Comparison of ENCODE assay signal across 16 mouse cellular contexts in the genomic region with DNA sequence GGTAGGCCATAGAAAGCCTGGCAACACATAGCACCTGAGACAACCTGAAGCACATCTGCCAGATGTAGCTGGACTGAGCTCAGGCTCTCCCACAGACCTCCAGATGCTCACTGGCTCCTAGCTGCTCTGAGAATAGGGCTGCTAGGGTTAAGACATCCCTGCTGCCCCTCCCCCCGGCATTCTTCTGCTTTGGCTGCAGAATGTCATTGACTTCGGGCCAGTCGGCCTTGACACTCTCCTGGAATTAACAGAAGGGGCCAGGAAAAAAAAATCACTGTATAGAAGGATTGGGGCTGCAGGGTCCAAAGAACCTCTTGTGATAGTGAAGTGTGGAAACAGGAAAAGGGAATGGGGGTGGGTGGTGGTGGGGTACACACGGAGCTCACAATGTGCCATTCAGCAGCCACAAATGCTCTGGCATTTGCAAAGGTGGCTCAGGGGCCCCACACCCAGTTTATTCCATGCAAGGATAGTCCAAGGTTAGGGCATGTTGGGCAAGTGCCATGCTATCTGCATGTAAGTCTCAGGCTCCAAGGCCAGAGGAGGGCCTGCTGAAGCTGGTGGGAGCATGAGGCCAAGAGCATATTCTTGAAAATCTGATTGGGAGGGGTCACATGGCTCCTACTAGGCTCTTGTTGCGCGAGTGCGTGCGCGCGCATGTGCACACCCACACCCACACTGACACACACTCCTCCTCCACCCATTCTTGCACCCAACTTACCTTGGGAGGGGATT. TPM values are rescaled to one million over a fixed set of nuclear protein-coding genes. Genes with fewer than 3 reads are reported as not detected.
DNase-seq lines count a peak whose midpoint lies in the region; ATAC-seq and TF ChIP-seq lines count a peak whose summit lies in the region.
"Had no signal": no experiment of that assay in that cellular context is flagged by ENCODE, and none has a peak within 500 bp of the region (broad histone marks: within the 10 kb centered on the region; RNA-seq: fewer than 3 reads in every experiment).

No protein-coding gene starts in this region.

- H3K4me3 ChIP-seq in intestine, embryonic 14.5 days (ENCODE audit: low read depth, low read length), result no peak overlapping the region
- no peak overlapping the region for H3K4me3 ChIP-seq in intestine, postnatal 0 days (ENCODE audit: low read depth, low read length)
- H3K4me3 ChIP-seq: erythroblast, embryonic 14.5 days; hindbrain, embryonic 13.5 days; kidney, embryonic 15.5 days; myocyte had no signal

- peaks cover 23% of the 10 kb centered on the region for H3K36me3 ChIP-seq in intestine, embryonic 14.5 days (ENCODE audit: control insufficient read depth, insufficient read depth, low read length)
- peaks cover 10% of the 10 kb centered on the region; the same call in 1 of the 2 replicates for H3K36me3 ChIP-seq in intestine, postnatal 0 days (ENCODE audit: control insufficient read depth, insufficient read depth)

- no peaks in the 10 kb centered on the region for H3K9me3 ChIP-seq in intestine, embryonic 14.5 days (ENCODE audit: control insufficient read depth, low read length)
- H3K9me3 ChIP-seq in intestine, postnatal 0 days (ENCODE audit: control insufficient read depth), result no peaks in the 10 kb centered on the region
- H3K9me3 ChIP-seq: hindbrain, embryonic 13.5 days; kidney, embryonic 15.5 days had no signal

- H3K27ac ChIP-seq in intestine, embryonic 14.5 days (ENCODE audit: low read depth), result no peak overlapping the region
- no peak overlapping the region for H3K27ac ChIP-seq in intestine, postnatal 0 days (ENCODE audit: low read depth, low read length)
- H3K27ac ChIP-seq: hindbrain, embryonic 13.5 days; kidney, embryonic 15.5 days had no signal

- WGBS in intestine, embryonic 14.5 days, result 66% methylated on average over 10 of the region's 10 CpGs
- 68% methylated on average over 10 of the region's 10 CpGs for WGBS in intestine, postnatal 0 days

- H3K4me2 ChIP-seq in intestine, embryonic 14.5 days (ENCODE audit: low read length), result no peak overlapping the region
- no peak overlapping the region for H3K4me2 ChIP-seq in intestine, postnatal 0 days (replicated peaks; ENCODE audit: low read depth)
- H3K4me2 ChIP-seq: hindbrain, embryonic 13.5 days; kidney, embryonic 15.5 days had no signal

- no peak overlapping the region for H3K9ac ChIP-seq in intestine, embryonic 14.5 days (ENCODE audit: low read length)
- no peak overlapping the region for H3K9ac ChIP-seq in intestine, postnatal 0 days (ENCODE audit: low read depth, low read length)
- H3K9ac ChIP-seq: hindbrain, embryonic 13.5 days; kidney, embryonic 15.5 days had no signal

- H3K4me1 ChIP-seq in intestine, embryonic 14.5 days (replicated peaks; ENCODE audit: control insufficient read depth, insufficient read depth, low read length), result peaks cover 17% of the 10 kb centered on the region; the same call in 1 of the 2 replicates
- no peaks in the 10 kb centered on the region for H3K4me1 ChIP-seq in intestine, postnatal 0 days (replicated peaks; ENCODE audit: control insufficient read depth, insufficient read depth, low read length)

- no peak for ATAC-seq in intestine, embryonic 14.5 days (replicated peaks; ENCODE audit: low FRiP score, low TSS enrichment, low read depth)
- ATAC-seq in intestine, postnatal 0 days, result no peak
- ATAC-seq in monocyte, adult 5-6 weeks (replicated peaks; ENCODE audit: insufficient number of reproducible peaks, low FRiP score, low TSS enrichment, poor library complexity, severe bottlenecking), result no peak
- ATAC-seq: lung, postnatal 0 days had no signal

- TF ChIP-seq CTCF in intestine, postnatal 0 days (IDR thresholded peaks at IDR 0.05; ENCODE audit: low read depth), result no peak

- no peaks in the 10 kb centered on the region for H3K27me3 ChIP-seq in intestine, embryonic 14.5 days (replicated peaks; ENCODE audit: control insufficient read depth, insufficient read depth, low read length)
- H3K27me3 ChIP-seq in intestine, postnatal 0 days (replicated peaks; ENCODE audit: control insufficient read depth, insufficient read depth, low read length), result no peaks in the 10 kb centered on the region

- DNase-seq in embryo, embryonic 11 days, result peak; percentile 26
- DNase-seq in embryo, embryonic 10 days (ENCODE audit: low spot score), result no peak
- DNase-seq in intestine, embryonic 14.5 days (ENCODE audit: low spot score), result peak; percentile 46
- DNase-seq in ovary, postnatal 36 days (ENCODE audit: low spot score), result peak; percentile 52
- DNase-seq in ovary, postnatal 14 days (ENCODE audit: low spot score), result no peak
- DNase-seq in thymus, postnatal 0 days (ENCODE audit: low spot score), result no peak
- DNase-seq: cerebellum, adult 11-12 months; gastrocnemius, postnatal 36 days; thymus, postnatal 25 days had no signal

RNA-seq across cellular contexts. Expression of gene Pja1, which starts 8.8 kb away (rescaled TPM):
- 143 and 161 TPM in 2 replicates for polyA plus RNA-seq in intestine, embryonic 14.5 days (2014; fragmentation: Nextera tagmentation; extraction: Ambion mirVana)
- polyA plus RNA-seq in intestine, postnatal 0 days (2015; fragmentation: Nextera tagmentation; extraction: Ambion mirVana), result 74.1 and 74.4 TPM in 2 replicates
- total RNA-seq in monocyte, adult 5-6 weeks (2017), result 24.7 to 42.9 TPM (median 36.5 TPM) in 3 replicates
- 39.0 and 46.3 TPM in 2 replicates for polyA plus RNA-seq in thymus, postnatal 0 days (2015; fragmentation: Nextera tagmentation; extraction: Ambion mirVana)

Comparison
In these comparisons a context has a peak if more than half of its experiments do, and no peak if none do; other contexts are left out.
1. DNase-seq: peak in embryo, embryonic 11 days (single experiment), intestine, embryonic 14.5 days (single experiment) and ovary, postnatal 36 days (single experiment); none in embryo, embryonic 10 days (single experiment), ovary, postnatal 14 days (single experiment) and thymus, postnatal 0 days (single experiment).